Mouse (Mus musculus) embryonic facial prominence, embryonic 11.5 days (tissue): Measurements from ENCODE around the gene Nptx1. TPM values are rescaled to one million over a fixed set of nuclear protein-coding genes. Genes with fewer than 3 reads are reported as not detected.

ENCODE experiments used
- ATAC-seq: fragments of 200-750 bp; cut with Nextera tagmentation; replicated peaks from 2 replicates; pipeline ENCODE4 v1.8.0; 2017; ENCODE audit warnings: low read depth; ENCODE audit not compliant: insufficient number of reproducible peaks, low FRiP score, low TSS enrichment
- DNase-seq: peaks from one replicate; pipeline ENCODE4 v3.0.0-alpha.2; 2015; ENCODE audit warnings: low spot score
- H3K27ac ChIP-seq: fragments of 300-500 bp; sonication (generic); replicated peaks from 2 replicates; pipeline ENCODE4 v1.5.1; 2014; ENCODE audit warnings: mild to moderate bottlenecking, low read depth, low read length, control low read depth
- H3K27me3 ChIP-seq: fragments of 300-500 bp; sonication (generic); 2 replicates; pipeline ENCODE4 v1.6.1; 2014; ENCODE audit warnings: mild to moderate bottlenecking, low read length, moderate library complexity, mixed read lengths; ENCODE audit not compliant: control insufficient read depth, insufficient read depth
- H3K36me3 ChIP-seq: fragments of 300-500 bp; sonication (generic); replicated peaks from 2 replicates; pipeline ENCODE4 v1.6.1; 2014; ENCODE audit warnings: low read depth, mild to moderate bottlenecking, low read length, moderate library complexity, mixed read lengths; ENCODE audit not compliant: control insufficient read depth, insufficient read depth
- H3K4me1 ChIP-seq: fragments of 300-500 bp; sonication (generic); 2 replicates; pipeline ENCODE4 v1.6.1; 2014; ENCODE audit warnings: low read length, mixed read lengths; ENCODE audit not compliant: control insufficient read depth, insufficient read depth
- H3K4me2 ChIP-seq: fragments of 300-500 bp; sonication (generic); 2 replicates; pipeline ENCODE4 v1.6.1; 2014; ENCODE audit warnings: low read depth, mild to moderate bottlenecking, control low read depth, low read length, moderate library complexity
- H3K4me3 ChIP-seq: fragments of 300-500 bp; sonication (generic); 2 replicates; pipeline ENCODE4 v1.5.1; 2014; ENCODE audit warnings: low read depth, low read length, control low read depth
- H3K9ac ChIP-seq: fragments of 300-500 bp; sonication (generic); replicated peaks from 2 replicates; pipeline ENCODE4 v1.6.1; 2014; ENCODE audit warnings: mild to moderate bottlenecking, control low read depth, low read length
- H3K9me3 ChIP-seq: fragments of 300-500 bp; sonication (generic); replicated peaks from 2 replicates; pipeline ENCODE4 v1.6.1; 2016; ENCODE audit warnings: mild to moderate bottlenecking, low read length, inconsistent platforms, mixed read lengths; ENCODE audit not compliant: control insufficient read depth
- WGBS: fragments of 180-500 bp; shearing (Covaris S2); extraction: QIAGEN DNeasy Blood & Tissue Kit; methylation state at CpG from one replicate; pipeline ENCODE4 v1.1.7; 2014; 5-methylcytosine and 5-hydroxymethylcytosine counted together
- polyA plus RNA-seq: library from polyadenylated mRNA; unstranded; fragments of >200 nt; fragmentation: Nextera tagmentation; extraction: Ambion mirVana; gene quantifications from 2 replicates; pipeline ENCODE4 v1.2.1, GENCODE M21; 2014

Nptx1 gene
- polyA plus RNA-seq = 1.8 and 2.2 TPM in 2 replicates

- Histone ChIP-seq H3K4me3 (peak within 1 kb of the TSS; percentile 55), H3K4me1 (peaks cover 17% of the 10 kb centered on the region), H3K27ac (no peak within 1 kb of the TSS), H3K4me2 (peak within 1 kb of the TSS; percentile 98), H3K27me3 (peaks cover 65% of the 10 kb centered on the region), H3K9me3 (no peaks in the 10 kb centered on the region), H3K9ac (peak within 1 kb of the TSS; percentile 61), H3K36me3 (no peaks in the 10 kb centered on the region)
- peak; percentile 42 for DNase-seq
- WGBS = under 1% methylated on average over 61 of the region's 90 CpGs
- ATAC-seq = 0 out of 2 replicates have a peak, but pooled peaks have one; percentile 26
Observed at GRCm38 (mm10) chr11:119547183-119547921, at the start of gene Nptx1. Nptx1 (minus strand) TSS chr11:119547753.

DNA sequence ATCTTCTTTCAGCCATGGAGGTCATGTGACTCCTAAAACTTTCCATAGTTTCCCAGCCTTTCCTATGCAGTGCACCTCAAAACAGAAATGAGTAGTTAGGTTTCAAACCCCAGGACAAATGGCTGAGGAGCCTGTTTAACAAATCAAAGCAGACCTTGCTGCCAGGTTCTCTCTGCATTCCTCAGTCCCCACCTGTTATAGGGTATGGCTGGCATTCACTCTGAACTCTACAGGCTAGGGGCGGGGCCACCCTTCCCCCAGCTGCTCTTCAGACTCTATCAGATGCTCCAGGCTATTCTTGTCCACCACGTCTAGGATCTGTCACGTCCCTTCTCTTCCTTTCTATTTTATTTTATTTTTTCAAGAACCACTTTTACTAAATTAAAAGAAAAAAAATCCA is 46.4 kb upstream of the Nptx1 start:
- Histone ChIP-seq H3K9me3 (no peaks in the 10 kb centered on the region), H3K4me1 (no peaks in the 10 kb centered on the region), H3K36me3 (no peaks in the 10 kb centered on the region), H3K4me2 (no peak overlapping the region), H3K27me3 (no peaks in the 10 kb centered on the region), H3K9ac (no peak overlapping the region), H3K4me3 (no peak overlapping the region), H3K27ac (no peak overlapping the region)
- 28% methylated on average over 3 of the region's 3 CpGs for WGBS
- DNase-seq = peak; percentile 17
- ATAC-seq = no peak

GRCm38 (mm10) chr11:119589242-119589641 is 41.7 kb upstream of the Nptx1 start:
- WGBS = 83% methylated on average over 7 of the region's 7 CpGs
- Histone ChIP-seq H3K9ac (no peak overlapping the region), H3K4me1 (no peaks in the 10 kb centered on the region), H3K27me3 (no peaks in the 10 kb centered on the region), H3K4me2 (no peak overlapping the region), H3K9me3 (no peaks in the 10 kb centered on the region), H3K36me3 (no peaks in the 10 kb centered on the region), H3K4me3 (no peak overlapping the region), H3K27ac (no peak overlapping the region)
- ATAC-seq = no peak
- DNase-seq = no peak

DNA sequence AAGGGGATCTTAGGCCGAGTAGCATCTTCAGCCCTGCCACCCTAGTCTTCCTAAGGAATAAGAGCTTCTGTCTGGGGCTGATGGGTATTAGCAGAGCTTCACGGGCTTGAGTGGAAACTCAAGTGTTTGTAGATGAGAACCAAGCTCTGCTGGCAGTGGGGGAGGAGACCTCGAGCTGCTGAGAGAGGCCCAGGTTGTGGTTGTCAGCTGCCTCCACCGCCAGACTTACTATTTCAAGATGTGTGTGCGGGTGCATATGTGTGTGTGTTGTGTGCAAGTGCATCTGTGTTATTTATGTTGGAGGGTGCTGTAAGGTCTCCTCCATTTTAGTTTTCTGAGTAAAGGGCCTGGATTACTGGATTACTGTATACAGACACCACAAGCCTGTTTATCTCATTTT is 39.6 kb upstream of the Nptx1 start:
- no peak for ATAC-seq

DNA sequence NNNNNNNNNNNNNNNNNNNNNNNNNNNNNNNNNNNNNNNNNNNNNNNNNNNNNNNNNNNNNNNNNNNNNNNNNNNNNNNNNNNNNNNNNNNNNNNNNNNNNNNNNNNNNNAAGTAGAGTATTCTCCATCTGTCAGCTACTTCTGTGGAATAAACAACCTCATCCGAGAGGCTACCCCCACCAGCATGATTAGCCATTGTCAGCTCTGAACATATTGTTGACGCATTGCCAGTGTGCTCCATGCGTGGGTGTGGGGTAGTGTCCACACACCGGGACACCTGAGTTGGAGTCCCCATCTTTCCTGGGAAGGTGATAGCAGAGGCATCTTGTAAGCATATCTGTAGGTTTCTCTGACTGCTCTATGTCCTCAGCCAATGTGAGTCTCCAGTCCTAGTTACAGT is 39.0 kb upstream of the Nptx1 start:
- H3K9ac ChIP-seq = no peak overlapping the region
- 84% methylated on average over 4 of the region's 4 CpGs for WGBS
- no peaks in the 10 kb centered on the region for H3K4me1 ChIP-seq
- H3K4me3 ChIP-seq = no peak overlapping the region
- H3K27ac ChIP-seq = no peak overlapping the region
- H3K9me3 ChIP-seq = no peaks in the 10 kb centered on the region
- no peak for ATAC-seq
- no peak overlapping the region for H3K4me2 ChIP-seq
- no peak for DNase-seq
- no peaks in the 10 kb centered on the region for H3K36me3 ChIP-seq
- no peaks in the 10 kb centered on the region for H3K27me3 ChIP-seq

More for the DNA sequence above, 39.6 kb upstream of the Nptx1 start:
- no peak overlapping the region for H3K4me2 ChIP-seq
- H3K27me3 ChIP-seq = no peaks in the 10 kb centered on the region
- H3K4me1 ChIP-seq = no peaks in the 10 kb centered on the region
- no peaks in the 10 kb centered on the region for H3K36me3 ChIP-seq
- no peak overlapping the region for H3K27ac ChIP-seq
- no peak overlapping the region for H3K4me3 ChIP-seq
- no peak for DNase-seq
- WGBS = 57% methylated on average over 5 of the region's 5 CpGs
- H3K9me3 ChIP-seq = no peaks in the 10 kb centered on the region
- H3K9ac ChIP-seq = no peak overlapping the region

- Histone ChIP-seq H3K4me3 (no peak overlapping the region), H3K27ac (no peak overlapping the region), H3K4me2 (no peak overlapping the region), H3K9me3 (no peaks in the 10 kb centered on the region), H3K27me3 (no peaks in the 10 kb centered on the region), H3K9ac (no peak overlapping the region), H3K4me1 (0 out of 2 replicates have a peak, but pooled peaks cover 2% of the 10 kb centered on the region), H3K36me3 (no peaks in the 10 kb centered on the region)
- WGBS = 88% methylated on average over 2 of the region's 2 CpGs
- ATAC-seq (no peak), DNase-seq (no peak)
Observed at GRCm38 (mm10) chr11:119577721-119578120, 30.2 kb upstream of the Nptx1 start.

- Histone ChIP-seq H3K27ac (no peak overlapping the region), H3K36me3 (no peaks in the 10 kb centered on the region), H3K27me3 (no peaks in the 10 kb centered on the region), H3K4me2 (no peak overlapping the region), H3K4me1 (0 out of 2 replicates have a peak, but pooled peaks cover 2% of the 10 kb centered on the region), H3K9me3 (no peaks in the 10 kb centered on the region), H3K4me3 (no peak overlapping the region), H3K9ac (no peak overlapping the region)
- 11% methylated on average over 4 of the region's 4 CpGs for WGBS
- DNase-seq (no peak), ATAC-seq (no peak)
Observed at GRCm38 (mm10) chr11:119576855-119577254, 29.3 kb upstream of the Nptx1 start.

- Histone ChIP-seq H3K36me3 (no peaks in the 10 kb centered on the region), H3K4me3 (no peak overlapping the region), H3K27me3 (no peaks in the 10 kb centered on the region), H3K27ac (no peak overlapping the region), H3K9ac (no peak overlapping the region), H3K4me1 (no peaks in the 10 kb centered on the region), H3K9me3 (no peaks in the 10 kb centered on the region), H3K4me2 (no peak overlapping the region)
- DNase-seq (no peak), ATAC-seq (0 out of 2 replicates have a peak, but pooled peaks have one; percentile 44)
- WGBS = 57% methylated on average over 15 of the region's 15 CpGs
Observed at GRCm38 (mm10) chr11:119572316-119573010, 24.9 kb upstream of the Nptx1 start.
